Mouse (Mus musculus) lung, adult 18-20 months (tissue): ENCODE measurements around the gene 1810009A15Rik.
"Not testable (repeated sequence)": the region's sequence is repeated elsewhere in the genome, so short reads cannot be mapped to it uniquely, and the experiment has no call there.

Experiments used
- DNase-seq, 2 experiments: peaks; one replicate each; pipeline ENCODE4 v3.0.0; 2022; ENCODE audit warnings: mixed read lengths in 2 of 2

The 1810009A15Rik gene

GRCm38 (mm10) chr19:8880311-8881033 lies 8.2 kb upstream of the 1810009A15Rik start, which contains the start of gene Uqcc3:
Uqcc3 (minus strand) TSS chr19:8880923.
- peak; percentile 93 for DNase-seq

GRCm38 (mm10) chr19:8881034-8881392 lies 7.6 kb upstream of the 1810009A15Rik start:
- no peak for DNase-seq

- no peak for DNase-seq
Observed at GRCm38 (mm10) chr19:8883616-8884015, 5.0 kb upstream of the 1810009A15Rik start, which contains the start of the genes Lbhd1 and Gm49403. Lbhd1 (plus strand) TSS chr19:8883732. Gm49403 (plus strand) TSS chr19:8883930.

- DNase-seq = no peak
Observed at GRCm38 (mm10) chr19:8886916-8887584, 1.6 kb upstream of the 1810009A15Rik start.

GRCm38 (mm10) chr19:8887585-8888463 lies 829 bp upstream of the 1810009A15Rik start:
- DNase-seq = no peak

GRCm38 (mm10) chr19:8892829-8893766 lies 4.4 kb downstream of the 1810009A15Rik start, which contains the start of gene Ints5:
Ints5 (plus strand) TSS chr19:8893005.
- peak; percentile 86 for DNase-seq

GRCm38 (mm10) chr19:8895397-8895960 lies 6.8 kb downstream of the 1810009A15Rik start:
- DNase-seq = no peak

GRCm38 (mm10) chr19:8896231-8896630 lies 7.6 kb downstream of the 1810009A15Rik start:
- DNase-seq = not testable (repeated sequence)

GRCm38 (mm10) chr19:8897211-8897864 lies 8.7 kb downstream of the 1810009A15Rik start:
- peak; percentile 26 to 39 for DNase-seq

GRCm38 (mm10) chr19:8897865-8898495 lies 9.3 kb downstream of the 1810009A15Rik start, which contains the start of gene Ganab:
Ganab (plus strand) TSS chr19:8898071.
- DNase-seq = peak; percentile 97 to 98

GRCm38 (mm10) chr19:8898576-8898975 lies 9.9 kb downstream of the 1810009A15Rik start:
- no peak for DNase-seq

GRCm38 (mm10) chr19:8899079-8899478 lies 10.4 kb downstream of the 1810009A15Rik start:
- no peak for DNase-seq

GRCm38 (mm10) chr19:8903412-8903811 lies 14.8 kb downstream of the 1810009A15Rik start:
- no peak for DNase-seq

GRCm38 (mm10) chr19:8908531-8908930 lies 19.9 kb downstream of the 1810009A15Rik start:
- DNase-seq = no peak

GRCm38 (mm10) chr19:8911810-8912209 lies 23.2 kb downstream of the 1810009A15Rik start:
- no peak for DNase-seq

GRCm38 (mm10) chr19:8914212-8914611 lies 25.6 kb downstream of the 1810009A15Rik start:
- no peak for DNase-seq

- DNase-seq = no peak
Observed at GRCm38 (mm10) chr19:8919000-8919399, 30.3 kb downstream of the 1810009A15Rik start.

GRCm38 (mm10) chr19:8919684-8920072 lies 31.0 kb downstream of the 1810009A15Rik start:
- DNase-seq = no peak

GRCm38 (mm10) chr19:8920073-8920736 lies 31.6 kb downstream of the 1810009A15Rik start, which contains the start of gene B3gat3:
B3gat3 (plus strand) TSS chr19:8920374.
- DNase-seq = peak; percentile 96 to 98
